24 mouse cellular contexts compared by ENCODE assay signal in the genomic region with DNA sequence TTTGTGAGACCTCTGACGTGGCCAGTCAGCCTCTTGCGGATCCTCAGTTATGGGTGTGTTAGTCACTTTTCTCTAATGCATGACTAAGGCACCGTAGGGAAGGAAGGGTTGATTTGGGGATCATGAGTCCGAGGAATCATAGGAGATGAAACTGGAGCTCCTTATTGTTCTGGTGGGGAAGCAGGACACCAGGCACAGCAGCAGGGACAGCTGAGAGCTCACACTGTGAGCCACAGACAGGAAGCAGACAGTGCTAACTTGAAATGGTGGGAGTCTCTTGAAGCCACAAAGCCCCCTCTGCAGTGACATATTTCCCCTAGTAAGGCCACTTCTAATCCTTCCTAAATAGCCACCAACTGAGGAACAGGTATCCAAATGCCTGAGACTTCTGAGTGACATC. TPM values are rescaled to one million over a fixed set of nuclear protein-coding genes. Genes with fewer than 3 reads are reported as not detected.
A peak's percentile ranks its signal among the peaks of the same experiment; 100 is the strongest.
DNase-seq lines count a peak whose midpoint lies in the region; ATAC-seq lines count a peak whose summit lies in the region.
"Had no signal": no experiment of that assay in that cellular context is flagged by ENCODE, and none has a peak within 500 bp of the region (broad histone marks: within the 10 kb centered on the region; RNA-seq: fewer than 3 reads in every experiment).

No protein-coding gene starts in this region.

- ATAC-seq in heart, embryonic 12.5 days (ENCODE audit: insufficient number of reproducible peaks, low FRiP score): no peak
- no peak for ATAC-seq in liver, embryonic 12.5 days
- ATAC-seq: activated CD4-positive, CD25-positive, alpha-beta regulatory T cell, adult 4 months; forebrain, embryonic 13.5 days; forebrain, embryonic 15.5 days; forebrain, postnatal 0 days; Patski had no signal

- peaks cover 8% of the 10 kb centered on the region for H3K9me3 ChIP-seq in heart, embryonic 12.5 days (replicated peaks)
- no peaks in the 10 kb centered on the region for H3K9me3 ChIP-seq in liver, embryonic 12.5 days (replicated peaks)
- H3K9me3 ChIP-seq: embryonic facial prominence, embryonic 10.5 days; embryonic facial prominence, embryonic 12.5 days; forebrain, embryonic 13.5 days; forebrain, embryonic 15.5 days had no signal

- WGBS in heart, embryonic 12.5 days: 88% methylated on average over 4 of the region's 4 CpGs
- WGBS in liver, embryonic 12.5 days (ENCODE audit: insufficient replicate concordance): 61% methylated on average over 4 of the region's 4 CpGs

- DNase-seq in heart, adult 18-20 months: no peak
- peak; percentile 22 for DNase-seq in NIH3T3 (ENCODE audit: low read depth)
- DNase-seq in lung, postnatal 36 days: no peak
- DNase-seq: adrenal gland, adult 8-10 months; adrenal gland, postnatal 14 days; adrenal gland, postnatal 36 days; cerebellum, adult 11-12 months; cerebellum, adult 2 months; cerebellum, adult 9-10 months; cerebellum, postnatal 10 days; cerebellum, postnatal 25 days; forebrain, postnatal 0 days had no signal

- no peak overlapping the region for H3K9ac ChIP-seq in heart, embryonic 12.5 days
- H3K9ac ChIP-seq in liver, embryonic 12.5 days: no peak overlapping the region
- H3K9ac ChIP-seq: embryonic facial prominence, embryonic 12.5 days; forebrain, embryonic 13.5 days; forebrain, embryonic 15.5 days; forebrain, postnatal 0 days had no signal

- H3K27me3 ChIP-seq in heart, embryonic 12.5 days (replicated peaks): no peaks in the 10 kb centered on the region
- H3K27me3 ChIP-seq in liver, embryonic 12.5 days (replicated peaks): no peaks in the 10 kb centered on the region
- H3K27me3 ChIP-seq: embryonic facial prominence, embryonic 12.5 days; forebrain, embryonic 13.5 days; forebrain, embryonic 15.5 days; Patski had no signal

- H3K4me3 ChIP-seq in heart, embryonic 12.5 days: no peak overlapping the region
- H3K4me3 ChIP-seq in liver, embryonic 12.5 days: no peak overlapping the region
- H3K4me3 ChIP-seq: embryonic facial prominence, embryonic 10.5 days; embryonic facial prominence, embryonic 12.5 days; forebrain, embryonic 13.5 days; forebrain, embryonic 15.5 days had no signal

- H3K4me2 ChIP-seq in heart, embryonic 12.5 days: no peak overlapping the region
- no peak overlapping the region for H3K4me2 ChIP-seq in liver, embryonic 12.5 days
- H3K4me2 ChIP-seq: embryonic facial prominence, embryonic 12.5 days; forebrain, embryonic 13.5 days; forebrain, embryonic 15.5 days had no signal

- 0 out of 2 replicates have a peak overlapping the region, but pooled peaks have one; percentile 3 for H3K27ac ChIP-seq in heart, embryonic 12.5 days (ENCODE audit: poor library complexity, severe bottlenecking)
- H3K27ac ChIP-seq in liver, embryonic 12.5 days: no peak overlapping the region
- H3K27ac ChIP-seq: embryonic facial prominence, embryonic 10.5 days; embryonic facial prominence, embryonic 12.5 days; forebrain, embryonic 13.5 days; forebrain, embryonic 15.5 days had no signal

- H3K36me3 ChIP-seq in heart, embryonic 12.5 days: peaks cover 47% of the 10 kb centered on the region
- no peaks in the 10 kb centered on the region for H3K36me3 ChIP-seq in liver, embryonic 12.5 days

- no peaks in the 10 kb centered on the region for H3K4me1 ChIP-seq in heart, embryonic 12.5 days (replicated peaks)
- no peaks in the 10 kb centered on the region for H3K4me1 ChIP-seq in liver, embryonic 12.5 days
- H3K4me1 ChIP-seq: embryonic facial prominence, embryonic 10.5 days; embryonic facial prominence, embryonic 12.5 days; forebrain, embryonic 13.5 days; forebrain, embryonic 15.5 days had no signal

RNA-seq across cellular contexts. Expression of a gene that starts 22.8 kb away (rescaled TPM):
- 38.2 and 45.2 TPM in 2 replicates for polyA plus RNA-seq in heart, embryonic 12.5 days (2016; fragmentation: Nextera tagmentation; extraction: Ambion mirVana)
- 100 to 1,000 TPM; 256 to 257 TPM for total RNA-seq in heart, adult 18-20 months (2021)
- polyA plus RNA-seq in liver, embryonic 12.5 days (2016; fragmentation: Nextera tagmentation; extraction: Ambion mirVana): 0.35 and 0.87 TPM in 2 replicates
- total RNA-seq: MEL had no signal
- polyA plus RNA-seq: activated CD4-positive, CD25-positive, alpha-beta regulatory T cell, adult 4 months had no signal

RNA-seq across cellular contexts. Expression of a gene that starts 38.4 kb away (rescaled TPM):
- polyA plus RNA-seq in heart, embryonic 12.5 days (2016; fragmentation: Nextera tagmentation; extraction: Ambion mirVana): not detected in 2 replicates
- under 1 TPM; 0.41 to 0.74 TPM for total RNA-seq in heart, adult 18-20 months (2021)
- 0.02 TPM in 1 of 2 replicates, not detected in the other for polyA plus RNA-seq in liver, embryonic 12.5 days (2016; fragmentation: Nextera tagmentation; extraction: Ambion mirVana)
- total RNA-seq: adrenal gland, adult 18-20 months; adrenal gland, adult 8-10 months; adrenal gland, postnatal 14 days; adrenal gland, postnatal 36 days; forebrain, postnatal 0 days; MEL had no signal
- polyA plus RNA-seq: activated CD4-positive, CD25-positive, alpha-beta regulatory T cell, adult 4 months; cerebellum, adult 2 months; embryonic facial prominence, embryonic 10.5 days; embryonic facial prominence, embryonic 12.5 days; embryonic facial prominence, embryonic 14.5 days; forebrain, embryonic 11.5 days; forebrain, embryonic 13.5 days; forebrain, embryonic 15.5 days; forebrain, postnatal 0 days; Patski had no signal

Comparison
In these comparisons a context has a peak if more than half of its experiments do, and no peak if none do; other contexts are left out.
1. RNA of a gene that starts 22.8 kb away (polyA plus RNA-seq): 38.2 to 45.2 TPM in heart, embryonic 12.5 days; 0.35 to 0.87 TPM in liver, embryonic 12.5 days; every median in the first group is over 10 times any median in the second.